Mouse (Mus musculus): Measurements from ENCODE around the gene Gm11034.

- TF ChIP-seq CTCF (IDR thresholded peaks at IDR 0.05; ENCODE audit: borderline replicate concordance, extremely low read depth, insufficient read depth, insufficient read length): no peak
- no peak for TF ChIP-seq POLR2A (IDR thresholded peaks at IDR 0.05; ENCODE audit: borderline replicate concordance, extremely low read depth, insufficient read depth, insufficient read length, poor library complexity, severe bottlenecking)
These were observed 44.3 kb downstream of the Gm11034 start for GRCm38 (mm10) chr8:72169098-72169668.
